Mouse (Mus musculus) ES-Bruce4 (cell line): ENCODE data around the gene Agpat1.

Experiments used
- CTCF ChIP-seq: IDR thresholded peaks from one replicate; pipeline ENCODE4 v1.8.1; 2011; ENCODE audit warnings: low read depth, low read length
- EP300 ChIP-seq: IDR thresholded peaks from 2 replicates; pipeline ENCODE4 v1.6.1; 2011; ENCODE audit warnings: low read depth, low read length; ENCODE audit not compliant: insufficient read depth

GRCm38 (mm10) chr17:34571875-34572274 is 32.2 kb upstream of the Agpat1 start:
- TF ChIP-seq CTCF (peak; percentile 84), EP300 (no peak)
